ENCODE assay signal across 11 mouse cellular contexts in genomic region chr8:106437781-106438180, GRCm38 (mm10). TPM values are rescaled to one million over a fixed set of nuclear protein-coding genes. Genes with fewer than 3 reads are reported as not detected.
A peak's percentile ranks its signal among the peaks of the same experiment; 100 is the strongest.
DNase-seq lines count a peak whose midpoint lies in the region; ATAC-seq and TF ChIP-seq lines count a peak whose summit lies in the region.
"Had no signal": no experiment of that assay in that cellular context is flagged by ENCODE, and none has a peak within 500 bp of the region (broad histone marks: within the 10 kb centered on the region; RNA-seq: fewer than 3 reads in every experiment).

No protein-coding gene starts in this region.

- no peaks in the 10 kb centered on the region for H3K4me1 ChIP-seq in hindbrain, postnatal 0 days (ENCODE audit: insufficient read depth, low read length)
- H3K4me1 ChIP-seq in hindbrain, embryonic 11.5 days (replicated peaks; ENCODE audit: control insufficient read depth, insufficient read depth, low read length), result no peaks in the 10 kb centered on the region
- no peaks in the 10 kb centered on the region for H3K4me1 ChIP-seq in embryonic fibroblast, embryonic 13.5 days (ENCODE audit: control insufficient read depth, insufficient read depth, low read length)
- H3K4me1 ChIP-seq: liver, embryonic 13.5 days had no signal

- H3K9ac ChIP-seq in hindbrain, postnatal 0 days (replicated peaks; ENCODE audit: low read length), result no peak overlapping the region
- H3K9ac ChIP-seq in hindbrain, embryonic 11.5 days (ENCODE audit: low read depth, low read length), result no peak overlapping the region
- H3K9ac ChIP-seq: liver, embryonic 13.5 days had no signal

- ATAC-seq in hindbrain, postnatal 0 days, result peak; percentile 66; the same call in 1 of the 2 replicates
- ATAC-seq in hindbrain, embryonic 11.5 days (ENCODE audit: low FRiP score), result no peak

- TF ChIP-seq CTCF in hindbrain, postnatal 0 days (IDR thresholded peaks at IDR 0.05; ENCODE audit: low read depth), result no peak
- TF ChIP-seq CTCF in embryonic fibroblast, embryonic 13.5 days (IDR thresholded peaks at IDR 0.05; ENCODE audit: borderline replicate concordance, insufficient read depth, low read length), result no peak

- no peak overlapping the region for H3K4me2 ChIP-seq in hindbrain, postnatal 0 days (ENCODE audit: low read depth, low read length)
- no peak overlapping the region for H3K4me2 ChIP-seq in hindbrain, embryonic 11.5 days (replicated peaks; ENCODE audit: low read depth, low read length)
- H3K4me2 ChIP-seq: liver, embryonic 13.5 days had no signal

- WGBS in hindbrain, postnatal 0 days, result 42% methylated on average over 3 of the region's 3 CpGs
- WGBS in hindbrain, embryonic 11.5 days, result 85% methylated on average over 3 of the region's 3 CpGs

- H3K27ac ChIP-seq in hindbrain, postnatal 0 days, result no peak overlapping the region
- no peak overlapping the region for H3K27ac ChIP-seq in hindbrain, embryonic 11.5 days (ENCODE audit: low read depth, low read length)
- H3K27ac ChIP-seq in embryonic fibroblast, embryonic 13.5 days (ENCODE audit: insufficient read depth, low read length), result 0 out of 2 replicates have a peak overlapping the region, but pooled peaks have one; percentile 20
- H3K27ac ChIP-seq: layer of hippocampus, adult 2 months; liver, embryonic 13.5 days had no signal

- DNase-seq in hindbrain, postnatal 0 days (ENCODE audit: low spot score), result peak; percentile 28
- DNase-seq in hindbrain, embryonic 11.5 days (ENCODE audit: low spot score), result no peak
- peak; percentile 85 for DNase-seq in adipocyte (ENCODE audit: low spot score)
- DNase-seq in lung, postnatal 4 days, result peak; percentile 61 to 75
- DNase-seq in thymus, postnatal 25 days, result no peak
- DNase-seq in embryo, embryonic 10.5 days (ENCODE audit: low spot score), result no peak
- DNase-seq: embryo, embryonic 11 days; liver, embryonic 13.5 days had no signal

- H3K9me3 ChIP-seq in hindbrain, postnatal 0 days (ENCODE audit: low read length), result no peaks in the 10 kb centered on the region
- no peaks in the 10 kb centered on the region for H3K9me3 ChIP-seq in hindbrain, embryonic 11.5 days (ENCODE audit: control insufficient read depth, low read length)
- H3K9me3 ChIP-seq: G1E; liver, embryonic 13.5 days had no signal

- H3K36me3 ChIP-seq in hindbrain, postnatal 0 days (ENCODE audit: insufficient read depth, low read length), result no peaks in the 10 kb centered on the region
- H3K36me3 ChIP-seq in hindbrain, embryonic 11.5 days (ENCODE audit: control insufficient read depth, insufficient read depth, low read length), result no peaks in the 10 kb centered on the region
- H3K36me3 ChIP-seq: G1E; liver, embryonic 13.5 days had no signal

- H3K4me3 ChIP-seq in hindbrain, postnatal 0 days (ENCODE audit: low read length), result no peak overlapping the region
- H3K4me3 ChIP-seq in hindbrain, embryonic 11.5 days (ENCODE audit: low read depth, low read length), result no peak overlapping the region
- no peak overlapping the region for H3K4me3 ChIP-seq in embryonic fibroblast, embryonic 13.5 days (ENCODE audit: insufficient read depth, low read length)
- H3K4me3 ChIP-seq: layer of hippocampus, adult 2 months; liver, embryonic 13.5 days had no signal

- TF ChIP-seq POLR2A in embryonic fibroblast, embryonic 13.5 days (IDR thresholded peaks at IDR 0.05; ENCODE audit: low read depth, low read length), result no peak

- no peaks in the 10 kb centered on the region for H3K27me3 ChIP-seq in hindbrain, postnatal 0 days (ENCODE audit: insufficient read depth, low read length)
- H3K27me3 ChIP-seq in hindbrain, embryonic 11.5 days (ENCODE audit: control insufficient read depth, insufficient read depth, low read length), result no peaks in the 10 kb centered on the region
- H3K27me3 ChIP-seq: liver, embryonic 13.5 days had no signal

RNA-seq across cellular contexts. Expression of gene Zfp90, which starts 22.7 kb away (rescaled TPM):
- total RNA-seq in hindbrain, postnatal 0 days (2014; rRNA removed), result 22.6 and 26.2 TPM in 2 replicates
- polyA plus RNA-seq in hindbrain, postnatal 0 days (2015; fragmentation: Nextera tagmentation; extraction: Ambion mirVana), result 31.5 and 32.2 TPM in 2 replicates
- polyA plus RNA-seq in hindbrain, embryonic 11.5 days (2014; fragmentation: Nextera tagmentation; extraction: Ambion mirVana), result 31.4 and 34.1 TPM in 2 replicates
- 10.1 and 11.7 TPM in 2 replicates for polyA plus RNA-seq in embryonic fibroblast, embryonic 13.5 days (2011; ENCODE audit: insufficient read length, low read depth, missing spikeins)
- polyA plus RNA-seq: G1E had no signal

Comparison
In these comparisons a context has a peak if more than half of its experiments do, and no peak if none do; other contexts are left out.
1. DNase-seq: peak in hindbrain, postnatal 0 days (single experiment), adipocyte (single experiment) and lung, postnatal 4 days (2 of 2); none in hindbrain, embryonic 11.5 days (single experiment), thymus, postnatal 25 days (single experiment) and embryo, embryonic 10.5 days (single experiment).